Mouse (Mus musculus): Measurements from ENCODE around the gene Ypel2.

The Ypel2 gene

DNA sequence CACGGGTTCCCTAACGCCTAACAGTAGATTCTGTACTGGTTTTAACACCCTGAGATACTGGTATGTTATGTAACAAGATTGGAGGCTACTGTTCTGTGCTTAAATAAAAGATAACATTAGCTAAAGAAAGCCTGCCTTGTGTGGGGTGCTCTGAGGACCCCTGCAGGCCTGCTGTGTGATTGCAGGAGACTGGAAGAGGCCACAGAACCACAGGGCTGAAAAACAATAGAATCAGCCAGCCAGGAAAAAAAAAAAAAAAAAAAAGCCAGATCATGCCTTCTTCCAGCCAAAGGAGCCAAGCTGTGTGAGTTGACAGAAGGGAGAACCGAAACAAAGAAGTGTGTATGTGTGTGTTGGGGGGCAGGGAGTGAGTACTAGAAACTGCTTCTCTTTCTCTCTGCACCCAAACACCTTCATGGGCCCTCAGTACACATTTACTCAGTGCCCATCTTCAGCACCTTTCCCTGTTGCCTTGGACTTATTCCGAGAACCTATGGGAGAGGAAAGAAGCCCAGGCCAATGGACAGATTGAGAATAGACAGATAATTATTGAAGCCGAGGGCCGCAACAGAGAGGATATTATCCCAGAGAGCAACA, 2.2 kb upstream of the Ypel2 start:
- no peak for DNase-seq (ENCODE audit: low spot score)

DNA sequence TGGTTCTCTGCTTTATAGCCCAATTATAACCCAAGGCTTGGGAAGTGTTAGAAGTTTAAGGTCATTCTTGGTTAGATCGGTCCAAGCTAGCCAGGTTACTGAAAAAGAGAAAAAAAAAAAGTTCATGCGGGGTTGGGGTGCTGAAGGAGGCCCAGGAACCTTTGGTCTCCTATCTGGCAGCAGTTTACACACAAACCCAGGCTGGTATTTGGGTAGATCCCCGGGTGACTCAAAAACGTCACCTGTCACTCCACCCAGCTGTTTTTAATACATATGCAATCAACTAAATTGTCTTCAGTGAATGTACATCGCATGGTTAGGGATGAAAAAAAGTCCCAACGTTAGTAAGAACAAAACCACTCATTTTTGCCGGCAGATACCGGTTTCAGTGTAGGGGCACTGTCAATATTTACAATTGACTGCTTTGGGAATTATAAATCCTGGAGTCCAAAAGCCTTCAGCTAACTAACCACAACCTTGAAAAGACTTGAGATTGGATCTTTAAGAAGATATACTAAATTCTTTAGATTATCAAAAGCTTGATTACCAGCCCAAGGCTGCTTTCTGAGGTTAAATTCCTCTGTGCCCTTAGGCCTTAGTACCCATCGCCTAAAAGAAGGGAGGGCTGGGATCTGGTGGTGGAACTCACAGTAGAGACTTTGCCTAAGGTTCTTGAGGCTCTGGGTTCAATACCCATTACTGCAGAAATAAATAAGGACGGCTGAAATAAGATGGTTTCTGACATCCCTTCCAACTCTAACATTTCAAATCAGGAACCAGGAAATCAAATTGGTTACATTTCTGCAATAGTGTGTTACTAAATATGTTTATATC, 1.5 kb upstream of the Ypel2 start:
- DNase-seq (ENCODE audit: low spot score) = no peak

DNA sequence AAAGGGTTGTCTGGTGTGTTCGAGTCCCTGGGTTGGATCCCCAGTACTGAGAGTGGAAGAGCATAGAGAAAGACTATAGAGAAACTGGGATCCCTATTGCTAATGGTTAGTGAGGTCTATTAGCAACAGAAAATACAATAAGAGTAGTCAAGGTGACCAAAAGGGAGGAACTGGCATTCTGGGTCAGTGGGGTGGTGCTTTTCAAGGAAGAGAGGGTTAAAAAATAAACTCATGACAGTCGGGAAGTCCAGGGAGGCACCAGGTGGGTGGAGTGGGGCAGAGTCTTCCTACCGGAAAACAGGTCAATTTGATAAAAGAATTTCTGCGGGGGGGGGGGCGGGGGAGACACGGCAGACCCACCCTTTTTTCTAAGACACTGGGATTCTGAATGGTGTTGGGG, 823 bp upstream of the Ypel2 start:
- DNase-seq (ENCODE audit: low spot score) = no peak

DNA sequence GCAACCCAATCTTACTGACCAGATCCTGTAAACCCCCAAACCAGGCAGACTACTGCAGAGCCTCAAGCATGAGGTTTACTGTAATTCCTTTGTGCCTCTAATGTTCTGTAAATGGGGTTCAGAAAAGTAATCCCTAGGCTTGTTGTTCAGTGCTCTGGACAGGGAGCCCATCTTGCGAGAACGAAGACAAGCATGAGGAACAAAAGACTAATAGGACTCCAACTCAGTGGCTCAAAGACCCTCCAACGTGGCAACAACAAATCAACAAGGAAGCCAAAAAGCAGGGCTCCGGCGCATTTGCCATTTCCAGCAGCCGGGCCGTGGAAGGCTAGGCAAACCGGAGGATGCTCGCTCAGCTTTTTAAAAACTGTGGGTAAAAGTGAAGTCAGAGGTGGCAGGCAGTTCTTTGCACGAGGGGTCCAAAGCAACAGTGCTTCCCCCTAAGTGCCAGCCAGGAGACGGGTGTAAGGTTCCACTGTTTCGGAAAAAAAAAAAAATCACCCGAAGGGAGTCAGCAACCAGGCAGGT, 982 bp downstream of the Ypel2 start:
- no peak for DNase-seq (ENCODE audit: low spot score)

DNA sequence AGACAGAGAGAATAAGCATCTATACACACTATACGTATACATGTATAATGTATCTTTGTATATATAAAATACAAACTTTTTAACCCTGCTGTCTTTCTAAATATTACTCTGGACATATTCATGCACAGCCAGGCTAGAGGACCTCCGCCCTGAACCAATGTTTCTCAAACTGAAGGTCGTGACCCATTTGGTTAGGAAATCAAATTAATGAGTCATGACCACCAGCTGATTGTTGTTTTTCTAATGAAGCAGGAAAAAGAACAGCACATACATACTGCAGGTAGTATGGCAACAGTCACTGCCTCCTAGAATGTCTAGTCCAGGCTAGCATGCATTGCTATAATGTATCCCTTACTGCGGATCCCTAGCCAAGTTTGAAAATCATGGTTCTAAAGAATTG, 2.3 kb downstream of the Ypel2 start:
- no peak for DNase-seq (ENCODE audit: low spot score)

DNA sequence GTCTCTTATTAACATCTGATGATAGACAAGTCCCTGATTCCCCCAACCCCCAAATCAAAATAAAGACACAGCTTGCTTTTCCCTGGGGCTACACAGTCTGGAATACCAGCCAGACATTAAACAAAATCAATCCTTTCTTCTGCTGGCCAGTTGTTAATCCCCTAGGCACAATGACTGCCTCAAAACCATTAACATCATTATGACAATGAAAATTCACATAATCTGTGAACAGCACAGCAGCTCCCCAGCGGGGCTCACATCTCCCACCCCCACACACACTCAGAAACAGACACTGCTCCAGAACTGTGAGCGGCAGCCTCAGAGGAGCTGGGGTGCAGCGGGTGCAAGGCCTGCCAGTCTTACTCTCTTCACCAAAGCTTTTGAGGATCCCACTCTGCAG, 3.2 kb downstream of the Ypel2 start:
- no peak for DNase-seq (ENCODE audit: low spot score)

DNA sequence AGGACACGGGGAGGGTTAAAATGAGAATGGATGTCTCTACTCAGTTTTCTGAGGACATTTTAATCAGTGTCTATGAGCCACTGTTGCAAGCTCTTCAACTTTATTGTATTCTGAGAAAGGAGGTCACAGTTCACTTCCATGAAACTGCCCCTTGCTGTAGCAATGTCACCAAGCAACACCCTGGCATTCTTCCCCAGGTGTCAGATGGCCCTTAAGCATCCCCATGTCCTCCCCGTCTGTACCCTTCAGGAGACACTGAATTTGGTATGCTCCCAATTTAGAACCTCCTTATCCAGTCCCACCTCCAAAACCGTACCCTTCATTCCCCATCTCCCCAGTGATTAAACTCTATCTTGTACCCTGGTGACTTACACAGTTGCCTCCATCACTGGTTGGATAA, 8.5 kb downstream of the Ypel2 start:
- DNase-seq (ENCODE audit: low spot score) = no peak

DNA sequence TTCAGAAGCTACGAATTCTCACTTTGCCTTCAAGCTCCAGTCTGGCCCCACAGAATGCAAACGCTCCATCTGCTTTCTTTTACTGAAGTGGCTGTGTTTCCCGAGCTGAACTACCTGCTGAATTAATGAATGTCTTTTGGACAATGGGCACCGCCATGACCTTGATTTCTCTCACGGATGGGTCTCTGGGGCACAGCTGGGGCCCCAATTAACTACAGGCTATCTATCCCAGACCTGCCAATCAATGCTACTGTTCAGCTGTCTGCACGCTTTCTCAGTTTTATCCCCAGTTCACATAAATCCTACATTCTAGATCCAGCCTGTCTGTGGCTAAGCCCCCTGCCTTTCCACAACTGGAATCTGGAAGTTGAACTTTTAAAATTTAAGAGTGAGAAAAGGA, 10.5 kb downstream of the Ypel2 start:
- no peak for DNase-seq (ENCODE audit: low spot score)

DNA sequence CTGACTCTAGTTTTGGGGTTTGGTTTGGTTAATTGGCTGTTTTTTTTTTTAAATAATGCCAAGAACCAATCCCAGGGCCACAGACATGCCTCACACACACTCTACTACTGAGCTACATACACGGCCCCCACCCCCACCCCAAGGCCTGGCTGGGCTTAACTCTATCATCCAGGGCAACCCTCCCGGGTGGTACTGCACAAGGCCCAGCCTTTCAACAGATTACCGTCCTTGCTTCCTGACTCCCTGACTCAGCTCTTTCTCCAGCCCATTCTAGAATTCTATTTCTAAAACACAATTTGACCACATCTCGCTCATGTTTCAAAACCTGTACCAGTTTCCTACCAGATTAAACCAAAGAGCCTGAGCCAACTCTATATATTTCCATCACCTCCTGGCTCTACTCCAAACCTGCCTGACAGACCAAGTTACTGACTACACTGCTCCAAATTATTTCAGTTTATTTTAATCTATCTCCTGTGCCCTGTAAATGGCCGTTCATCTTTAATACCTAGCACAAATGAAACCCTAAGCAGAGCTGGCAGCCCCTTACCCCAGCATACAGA, 12.2 kb downstream of the Ypel2 start:
- DNase-seq (ENCODE audit: low spot score) = no peak

DNA sequence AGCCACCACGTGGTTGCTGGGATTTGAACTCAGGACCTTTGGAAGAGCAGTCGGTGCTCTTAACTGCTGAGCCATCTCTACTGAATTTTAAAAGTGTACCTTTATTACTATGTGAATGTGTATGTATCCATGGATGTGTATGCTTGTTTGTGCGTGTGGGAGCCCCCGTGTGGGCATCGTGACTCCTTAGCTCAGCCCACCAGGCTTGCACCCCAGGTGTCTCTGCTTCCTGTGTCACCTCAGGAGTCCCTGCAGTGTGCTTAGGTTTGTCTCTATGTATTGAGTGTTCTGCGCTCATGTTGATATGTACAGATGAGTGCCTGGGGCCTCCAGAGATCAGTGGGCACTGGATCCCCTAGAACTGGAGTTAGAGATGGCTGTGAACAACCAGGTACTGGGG, 13.0 kb downstream of the Ypel2 start:
- DNase-seq (ENCODE audit: low spot score) = no peak

DNA sequence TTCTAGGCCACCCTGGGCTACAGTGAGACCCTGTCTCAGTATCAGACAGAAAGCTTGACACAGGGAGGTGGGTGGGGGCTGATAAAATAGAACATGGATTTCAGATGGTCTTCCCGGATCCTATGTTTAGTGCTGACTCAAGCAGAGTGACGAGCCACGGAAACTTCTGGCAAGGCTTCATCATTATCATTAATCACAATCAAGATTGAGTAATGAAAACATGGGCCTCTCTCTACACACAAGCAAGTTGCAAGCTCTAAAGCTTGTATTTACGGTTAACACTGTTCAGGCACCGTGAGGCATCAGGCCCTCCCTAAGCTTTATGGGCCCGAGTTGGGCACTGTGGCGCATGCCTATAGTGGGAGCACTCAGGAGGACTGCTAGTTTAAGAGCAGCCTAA, 13.7 kb downstream of the Ypel2 start:
- no peak for DNase-seq (ENCODE audit: low spot score)

DNA sequence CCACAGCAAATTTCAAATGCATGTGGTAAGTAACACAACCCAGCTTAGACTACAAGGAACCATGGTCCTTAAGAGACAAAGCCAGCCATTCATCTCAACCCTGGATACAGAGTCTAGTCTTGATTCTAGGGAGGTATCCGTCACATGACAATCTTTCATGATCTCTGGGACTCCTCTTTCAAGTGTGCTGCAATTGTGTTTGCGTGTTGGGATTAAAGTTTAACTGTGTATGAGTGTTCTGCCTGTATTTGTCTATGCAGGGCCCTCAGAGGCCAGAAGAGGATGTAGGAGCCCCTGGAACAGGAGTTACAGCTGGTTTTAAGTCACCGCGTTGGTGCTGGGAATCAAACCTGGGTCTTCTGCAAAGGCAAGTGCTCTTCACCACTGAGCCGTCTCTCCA, 16.3 kb downstream of the Ypel2 start:
- DNase-seq (ENCODE audit: low spot score) = no peak

DNA sequence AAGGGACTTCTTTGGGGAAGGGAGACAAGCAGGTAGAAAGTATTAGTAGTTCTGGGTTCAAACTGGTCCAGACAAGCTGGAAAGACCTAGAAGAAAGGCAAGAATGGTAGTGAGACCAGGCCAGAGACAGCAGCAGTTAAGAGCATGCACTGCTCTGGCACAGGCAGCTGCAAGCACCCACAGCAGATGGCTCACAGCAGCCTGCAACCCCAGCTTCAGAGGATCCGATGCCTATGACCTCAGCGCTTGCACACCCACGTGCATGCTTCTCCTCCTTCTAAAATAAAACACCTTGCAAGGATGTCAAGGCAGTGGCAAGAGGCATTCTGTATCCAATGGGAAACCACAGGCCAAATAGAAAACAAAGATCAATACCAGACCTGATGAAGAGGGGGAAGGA, 19.1 kb downstream of the Ypel2 start:
- DNase-seq (ENCODE audit: low spot score) = no peak

DNA sequence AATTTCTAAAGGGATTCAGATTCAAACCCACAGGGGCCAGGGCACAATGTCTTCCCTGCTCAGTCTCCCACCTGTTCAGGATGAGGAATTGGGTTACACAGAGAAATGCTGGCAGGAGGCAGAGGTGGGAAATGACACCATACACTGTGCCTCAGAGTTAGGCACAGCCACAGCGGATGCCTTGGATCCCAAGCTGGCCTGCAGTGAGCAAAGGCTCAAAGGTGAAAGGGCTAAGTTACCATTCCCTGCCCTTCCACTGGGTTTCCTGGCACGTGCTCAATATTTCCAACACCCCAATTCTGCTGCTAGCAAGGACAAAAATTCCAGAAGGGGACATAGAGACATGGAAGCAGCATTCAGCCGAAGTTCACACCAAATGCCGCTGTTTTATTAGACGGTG, 20.3 kb downstream of the Ypel2 start:
- DNase-seq (ENCODE audit: low spot score) = no peak

DNA sequence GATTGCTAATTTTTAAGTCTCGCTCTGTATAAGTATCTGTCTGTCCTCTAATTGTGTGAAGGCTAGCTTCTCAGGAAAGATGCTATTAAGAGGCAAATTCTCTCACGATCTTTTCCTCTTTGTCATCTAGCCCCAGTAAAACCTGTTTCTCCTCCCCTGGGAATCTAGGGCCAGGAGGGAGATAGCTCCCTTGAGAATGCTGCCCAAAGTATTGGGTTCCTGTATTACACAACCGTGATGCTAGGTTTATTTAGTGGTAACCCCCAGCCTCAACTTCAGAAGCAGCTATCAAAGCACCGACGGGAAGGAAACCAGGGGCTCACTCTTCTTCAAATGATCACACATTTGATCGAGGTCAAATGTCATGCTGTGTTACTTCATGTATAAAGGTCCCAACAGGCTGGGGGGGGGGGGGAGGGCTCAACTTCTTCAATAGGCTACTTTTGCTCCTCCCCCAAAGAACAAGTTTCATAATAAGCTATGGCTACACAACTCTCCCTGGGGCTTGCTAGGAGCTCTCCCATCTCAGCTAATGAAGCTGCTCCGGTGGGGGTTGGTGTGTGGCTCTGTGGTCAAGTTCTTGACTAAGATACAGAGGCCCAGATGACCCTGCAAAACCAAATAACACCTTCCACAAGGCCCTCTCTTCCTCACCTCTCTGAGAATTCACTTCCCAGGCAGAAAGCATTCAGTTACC, 22.3 kb downstream of the Ypel2 start:
- no peak for DNase-seq (ENCODE audit: low spot score)

DNA sequence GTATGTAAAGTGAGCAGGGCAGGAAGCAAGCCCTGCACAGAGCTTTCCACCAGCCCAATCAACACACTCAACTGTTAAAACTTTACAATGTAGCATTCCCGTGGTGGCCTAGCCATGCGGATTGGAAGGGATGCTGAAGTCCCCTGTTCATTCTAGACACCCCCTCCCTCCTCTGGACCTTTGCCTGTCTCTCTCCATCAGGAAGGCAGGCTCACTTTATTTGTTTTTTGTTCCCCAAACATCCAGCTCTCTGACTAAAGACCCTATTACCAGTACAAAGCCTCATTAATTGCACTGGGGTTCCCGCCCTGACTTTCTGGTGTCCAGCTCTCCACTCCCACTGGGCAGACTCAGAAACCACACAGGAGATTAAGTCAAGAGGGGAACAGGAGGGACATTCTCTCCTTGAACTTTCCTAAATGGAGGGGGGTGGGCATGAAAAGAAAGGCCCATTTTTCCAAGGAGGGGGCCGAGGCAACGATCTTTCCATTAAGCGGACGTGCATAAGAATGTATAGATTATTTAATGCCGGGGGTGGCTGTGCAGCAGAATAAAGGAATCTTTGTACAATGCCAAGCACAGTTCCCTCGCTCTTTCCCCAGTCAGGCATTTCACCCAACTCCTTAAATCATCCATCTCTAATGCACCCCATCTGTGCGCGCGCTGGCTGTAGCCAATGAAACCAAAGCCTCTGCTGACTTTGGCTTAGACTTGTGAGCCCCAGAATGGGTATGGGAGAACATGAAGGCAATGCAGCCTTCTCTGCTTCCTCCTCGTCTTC, 24.3 kb downstream of the Ypel2 start:
- DNase-seq (ENCODE audit: low spot score) = no peak

DNA sequence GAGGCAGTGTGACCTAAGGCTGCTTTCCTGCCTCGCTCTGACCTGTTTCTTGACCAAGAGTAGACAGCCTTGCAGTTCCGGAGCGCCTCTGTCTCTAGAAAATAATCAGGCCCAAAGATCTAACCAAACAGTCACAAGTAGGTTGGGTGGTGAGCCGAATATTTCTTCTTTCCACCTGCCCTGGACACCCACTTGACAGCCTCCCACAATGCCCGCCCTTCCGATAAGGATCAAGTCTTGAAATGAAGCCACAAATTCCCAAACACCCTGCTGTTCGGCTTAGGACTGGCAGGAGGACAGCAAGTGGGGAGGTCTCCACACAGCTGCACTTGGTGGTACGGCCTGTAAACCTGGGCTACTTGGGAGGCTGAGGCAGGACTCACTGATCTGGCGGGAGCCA, 26.0 kb downstream of the Ypel2 start:
- DNase-seq (ENCODE audit: low spot score) = no peak

DNA sequence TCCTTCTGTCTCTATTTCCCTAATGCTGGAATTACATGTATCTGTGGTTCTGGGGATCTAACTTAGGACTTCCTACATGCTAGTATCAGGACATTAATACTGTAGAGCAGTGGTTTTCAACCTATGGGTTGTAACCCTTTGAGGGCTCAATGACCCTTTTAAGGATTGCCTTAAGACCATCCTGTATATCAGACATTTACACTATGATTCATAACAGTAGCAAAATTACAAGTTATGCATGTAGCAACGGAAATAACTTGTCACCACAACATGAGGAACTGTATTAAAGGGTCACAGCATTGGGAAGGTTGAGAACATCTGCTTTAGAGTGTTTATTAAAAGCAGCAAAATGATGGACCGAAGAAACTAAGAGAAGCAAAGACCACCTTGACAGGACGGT, 26.8 kb downstream of the Ypel2 start:
- no peak for DNase-seq (ENCODE audit: low spot score)

DNA sequence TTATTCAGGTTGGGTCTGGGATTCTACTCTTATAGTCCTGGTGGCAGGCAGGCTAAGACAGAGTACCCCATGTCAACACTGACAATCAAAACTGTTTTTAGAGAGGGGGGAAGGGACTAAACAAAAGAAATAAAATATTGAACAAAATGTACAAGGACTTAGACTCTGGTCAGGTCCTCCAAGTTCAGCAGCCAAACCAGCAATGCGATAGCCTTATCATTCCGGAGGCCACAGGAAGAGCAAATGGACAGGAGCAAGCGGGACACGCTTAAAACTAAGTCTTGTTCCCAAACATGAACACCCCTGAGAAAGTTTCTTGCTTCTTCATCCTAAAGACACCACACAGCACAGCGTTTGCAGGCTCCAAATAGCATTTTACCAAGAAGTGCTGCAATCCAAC, 28.4 kb downstream of the Ypel2 start:
- DNase-seq (ENCODE audit: low spot score) = no peak

DNA sequence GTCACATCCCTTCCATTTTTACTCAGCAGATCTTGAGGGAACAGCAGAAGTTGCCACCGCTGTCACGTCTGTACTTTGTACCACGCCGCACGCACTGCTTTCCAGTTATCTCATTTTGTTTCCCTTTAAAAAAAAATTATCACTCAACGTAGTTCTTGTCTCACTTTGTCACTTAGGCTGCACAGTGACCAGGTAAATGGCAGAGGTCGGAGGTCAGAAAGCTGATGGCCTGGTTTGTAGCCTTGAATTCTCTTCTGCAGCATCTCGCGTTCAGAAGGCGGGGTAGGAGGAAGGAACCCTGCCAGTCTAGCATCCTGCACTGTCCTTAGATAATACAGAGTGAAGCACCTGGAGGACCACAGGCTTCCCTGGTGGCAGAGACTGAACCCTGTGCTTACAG, 29.8 kb downstream of the Ypel2 start:
- DNase-seq (ENCODE audit: low spot score) = no peak

DNA sequence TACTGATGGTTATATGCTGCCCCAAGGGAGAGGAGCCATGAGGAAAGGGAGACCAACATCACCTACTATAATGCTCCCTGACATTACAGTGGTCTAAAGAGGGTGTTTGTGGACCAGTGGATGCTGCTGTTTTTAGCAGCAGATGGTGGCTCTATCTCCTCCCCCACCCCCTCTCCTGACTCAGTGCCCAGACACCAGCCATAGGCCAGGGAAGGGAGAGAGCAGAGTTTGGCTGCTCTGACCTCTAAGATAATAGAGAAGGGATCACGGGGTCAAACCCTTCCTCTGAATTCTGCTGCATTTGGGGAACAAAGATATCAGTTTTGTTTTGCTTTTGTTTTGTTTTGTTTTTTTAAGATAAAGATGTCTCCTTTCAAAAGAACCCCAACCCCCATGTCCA, 30.5 kb downstream of the Ypel2 start:
- DNase-seq (ENCODE audit: low spot score) = no peak

DNA sequence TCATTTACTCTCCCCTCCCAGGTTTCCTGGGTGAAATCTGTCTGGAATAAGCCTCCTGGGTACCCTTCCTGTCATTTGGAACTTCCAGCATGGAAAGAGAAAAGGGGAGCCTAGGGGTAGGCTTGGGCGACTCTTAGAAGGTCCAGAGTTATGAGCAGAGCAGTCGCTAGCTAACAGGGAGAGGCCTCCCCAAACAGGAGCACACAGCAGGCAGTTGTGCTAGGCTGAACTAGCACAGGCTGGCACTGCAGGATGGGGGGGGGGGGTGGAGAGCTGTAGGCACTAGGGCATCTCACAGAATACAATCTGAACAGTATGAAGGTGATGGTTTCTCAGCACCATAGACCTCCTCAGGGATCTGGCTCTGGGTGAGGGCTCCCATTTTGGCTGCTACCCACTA, 31.1 kb downstream of the Ypel2 start:
- DNase-seq (ENCODE audit: low spot score) = no peak

All from urinary bladder, postnatal 25 days (tissue).